Mouse (Mus musculus) limb, embryonic 10.5 days (tissue): ENCODE measurements around the gene Scube1. TPM values are rescaled to one million over a fixed set of nuclear protein-coding genes. Genes with fewer than 3 reads are reported as not detected.

Source experiments
- DNase-seq: peaks from one replicate; pipeline ENCODE4 v3.0.0-alpha.2; 2017; ENCODE audit warnings: low spot score
- H3K27ac ChIP-seq: fragments of 300-500 bp; sonication (generic); 2 replicates; pipeline ENCODE4 v1.5.1; 2016; ENCODE audit warnings: mild to moderate bottlenecking
- H3K27me3 ChIP-seq: fragments of 300-500 bp; sonication (generic); 2 replicates; pipeline ENCODE4 v1.6.1; 2016; ENCODE audit warnings: low read depth, mild to moderate bottlenecking; ENCODE audit not compliant: poor library complexity, severe bottlenecking
- H3K36me3 ChIP-seq: fragments of 300-500 bp; sonication (generic); 2 replicates; pipeline ENCODE4 v1.6.1; 2016; ENCODE audit warnings: mild to moderate bottlenecking, moderate library complexity
- H3K4me1 ChIP-seq: fragments of 300-500 bp; sonication (generic); 2 replicates; pipeline ENCODE4 v1.6.1; 2016
- H3K4me3 ChIP-seq: fragments of 300-500 bp; sonication (generic); 2 replicates; pipeline ENCODE4 v1.5.1; 2016; ENCODE audit warnings: mild to moderate bottlenecking, moderate library complexity
- H3K9me3 ChIP-seq: fragments of 300-500 bp; sonication (generic); replicated peaks from 2 replicates; pipeline ENCODE4 v1.6.1; 2016; ENCODE audit warnings: mild to moderate bottlenecking
- WGBS: fragments of 180-500 bp; shearing (Covaris S2); methylation state at CpG from one replicate; pipeline ENCODE4 v1.1.7; 2016; 5-methylcytosine and 5-hydroxymethylcytosine counted together
- polyA plus RNA-seq: library from polyadenylated mRNA; unstranded; fragments of >200 nt; fragmentation: Nextera tagmentation; extraction: Ambion mirVana; gene quantifications from 2 replicates; pipeline ENCODE4 v1.2.1, GENCODE M21; 2016

The Scube1 gene
- polyA plus RNA-seq, 1 experiment from 2014 or later = 124 TPM

DNA sequence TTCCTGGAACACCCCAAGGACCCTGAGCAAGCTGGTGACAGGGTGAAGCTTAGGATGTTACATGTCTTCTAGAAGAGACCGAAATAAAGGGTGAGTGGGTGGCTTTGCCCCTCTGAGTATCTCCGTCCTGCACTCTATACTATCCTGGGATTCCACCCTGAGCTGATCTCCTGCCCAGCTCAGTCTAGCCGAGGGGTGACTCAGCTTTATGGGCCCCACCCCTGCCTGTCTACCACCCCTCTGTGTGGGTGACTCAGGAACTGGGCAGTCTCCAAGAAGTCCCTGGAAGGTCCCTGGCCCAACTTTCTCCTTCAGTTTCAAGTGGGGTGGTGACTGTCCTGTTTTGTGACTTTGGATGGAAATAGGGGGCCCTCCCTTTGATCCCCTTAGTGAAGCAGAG, 159.4 kb downstream of the Scube1 start:
- no peaks in the 10 kb centered on the region for H3K36me3 ChIP-seq
- no peak for DNase-seq
- peaks cover 28% of the 10 kb centered on the region for H3K4me1 ChIP-seq
- no peaks in the 10 kb centered on the region for H3K9me3 ChIP-seq
- no peak overlapping the region for H3K4me3 ChIP-seq
- H3K27me3 ChIP-seq = no peaks in the 10 kb centered on the region
- WGBS = 90% methylated on average over 3 of the region's 3 CpGs
- 0 out of 2 replicates have a peak overlapping the region, but pooled peaks have one; percentile 10 for H3K27ac ChIP-seq

GRCm38 (mm10) chr15:83563857-83564651, 160.8 kb downstream of the Scube1 start:
- peak overlapping the region; percentile 64 for H3K4me3 ChIP-seq
- WGBS = 3% methylated on average over 27 of the region's 27 CpGs
- H3K27ac ChIP-seq = peak overlapping the region; percentile 87
- H3K9me3 ChIP-seq = no peaks in the 10 kb centered on the region
- H3K27me3 ChIP-seq = no peaks in the 10 kb centered on the region
- H3K4me1 ChIP-seq = peaks cover 28% of the 10 kb centered on the region
- H3K36me3 ChIP-seq = no peaks in the 10 kb centered on the region
- peak; percentile 69 for DNase-seq

DNA sequence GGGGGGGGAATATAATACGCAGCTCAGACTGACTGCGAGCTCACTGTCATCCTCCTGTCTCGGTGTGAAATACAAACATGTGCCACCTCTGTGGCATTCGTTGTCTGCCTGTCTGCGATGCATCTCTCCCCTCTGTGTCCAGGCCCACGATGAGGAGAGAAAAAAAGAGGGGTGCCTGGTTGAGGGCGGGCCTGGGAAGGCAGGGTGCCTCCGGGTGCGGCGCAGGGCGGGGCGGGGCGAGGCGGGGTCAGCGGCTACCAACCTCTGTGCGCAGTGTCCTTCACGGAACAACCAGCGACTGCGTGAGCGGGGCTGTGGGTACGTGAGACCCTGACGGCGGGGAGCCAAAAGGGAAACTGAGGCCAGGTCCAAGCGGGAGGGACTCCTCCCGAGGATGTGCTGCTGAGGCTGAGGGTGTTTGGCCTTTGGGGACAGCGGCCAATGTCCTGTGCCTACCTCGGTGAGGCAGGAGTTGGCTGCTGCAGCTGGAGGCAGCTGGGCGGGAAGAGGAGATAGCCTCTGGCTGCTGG, 161.4 kb downstream of the Scube1 start, which contains the start of the genes Tspo and Mcat:
Tspo (plus strand) TSS at position 266 of the 530 bp plus-strand sequence.
Mcat (minus strand) TSS at position 461 of the 530 bp plus-strand sequence.
- H3K36me3 ChIP-seq = no peaks in the 10 kb centered on the region
- no peaks in the 10 kb centered on the region for H3K9me3 ChIP-seq
- 4% methylated on average over 28 of the region's 28 CpGs for WGBS
- peaks cover 28% of the 10 kb centered on the region for H3K4me1 ChIP-seq
- peak within 1 kb of the TSS; percentile 64 for H3K4me3 ChIP-seq
- no peak for DNase-seq
- peak within 1 kb of the TSS; percentile 87 for H3K27ac ChIP-seq
- no peaks in the 10 kb centered on the region for H3K27me3 ChIP-seq

GRCm38 (mm10) chr15:83562626-83563270, 162.1 kb downstream of the Scube1 start:
- H3K4me1 ChIP-seq = peaks cover 28% of the 10 kb centered on the region
- peak overlapping the region; percentile 64 for H3K4me3 ChIP-seq
- no peaks in the 10 kb centered on the region for H3K9me3 ChIP-seq
- peak; percentile 63 for DNase-seq
- 38% methylated on average over 15 of the region's 15 CpGs for WGBS
- no peaks in the 10 kb centered on the region for H3K27me3 ChIP-seq
- H3K36me3 ChIP-seq = no peaks in the 10 kb centered on the region
- H3K27ac ChIP-seq = peak overlapping the region; percentile 87; the same call in 1 of the 2 replicates

DNA sequence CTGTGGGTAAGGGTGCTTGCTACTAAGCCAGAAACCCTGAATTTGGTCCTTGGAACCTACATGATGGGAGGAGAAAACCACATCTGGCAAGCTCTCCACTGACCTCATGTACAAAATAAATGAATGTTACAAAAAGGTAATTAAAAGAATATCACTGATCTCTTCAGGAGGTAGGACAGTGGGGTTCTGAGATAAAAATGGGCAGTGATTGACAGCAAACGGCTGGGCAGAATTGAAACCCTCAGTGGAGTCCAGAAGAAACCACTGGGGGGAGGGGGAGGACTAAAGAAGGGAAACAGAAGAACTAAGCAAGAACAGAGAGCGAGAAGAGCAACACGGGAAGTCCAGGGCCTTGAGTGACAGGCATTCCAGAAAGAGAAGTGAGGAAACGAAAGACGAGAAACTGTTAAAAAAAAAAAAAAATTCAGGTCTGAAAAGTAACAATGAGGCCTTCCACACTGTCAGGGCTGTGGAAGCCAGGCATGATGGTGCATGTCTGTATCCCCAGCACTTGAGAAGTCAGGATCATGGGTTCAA, 163.8 kb downstream of the Scube1 start:
- no peaks in the 10 kb centered on the region for H3K27me3 ChIP-seq
- H3K4me1 ChIP-seq = peaks cover 28% of the 10 kb centered on the region
- no peaks in the 10 kb centered on the region for H3K36me3 ChIP-seq

DNA sequence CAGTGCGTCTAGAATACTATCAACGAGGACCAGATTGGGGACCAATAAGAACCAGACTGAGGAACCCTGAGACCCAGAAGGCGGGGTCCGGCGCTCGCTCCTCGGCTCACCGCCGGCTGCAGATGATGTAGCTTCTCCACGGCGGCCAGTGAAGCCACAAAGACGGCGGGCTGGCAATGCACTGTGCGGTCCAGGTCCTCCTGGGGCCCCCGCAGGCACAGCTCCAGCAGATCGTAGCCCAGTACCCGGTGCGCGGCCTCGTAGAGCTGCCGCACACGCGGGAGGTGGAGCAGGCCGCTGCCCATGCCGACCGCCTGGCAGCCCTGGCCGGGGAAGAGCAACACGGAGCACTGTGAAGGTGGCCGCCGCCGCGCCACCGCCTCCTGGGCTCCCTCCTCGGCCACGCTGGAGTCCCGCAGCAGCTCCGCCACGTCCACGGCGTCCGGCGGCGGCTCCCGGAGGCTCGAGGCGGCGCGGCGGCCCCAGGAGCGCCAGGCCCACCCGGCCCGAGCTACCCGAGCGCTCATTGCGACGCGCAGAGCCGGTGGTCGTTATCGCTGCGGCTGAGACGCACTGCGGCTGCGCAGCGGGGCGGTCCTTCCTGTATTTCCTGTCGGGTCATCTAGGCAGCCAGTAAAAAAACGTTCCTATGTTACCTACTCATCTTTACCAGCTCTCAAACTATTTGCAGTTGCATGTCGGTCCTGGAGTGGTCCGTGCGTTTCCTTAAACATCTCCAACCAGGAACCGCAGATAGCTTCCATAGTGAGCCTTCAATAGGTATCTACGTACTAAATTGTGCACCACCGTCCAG, 169.5 kb downstream of the Scube1 start:
- Histone ChIP-seq H3K27ac (peak overlapping the region; percentile 96), H3K27me3 (no peaks in the 10 kb centered on the region), H3K9me3 (no peaks in the 10 kb centered on the region), H3K36me3 (peaks cover 34% of the 10 kb centered on the region), H3K4me3 (peak overlapping the region; percentile 74), H3K4me1 (peaks cover 14% of the 10 kb centered on the region; the same call in 1 of the 2 replicates)
- under 1% methylated on average over 74 of the region's 74 CpGs for WGBS
- peak; percentile 93 for DNase-seq

More for the DNA sequence above, 163.8 kb downstream of the Scube1 start:
- no peaks in the 10 kb centered on the region for H3K9me3 ChIP-seq
- WGBS = 74% methylated on average over 5 of the region's 5 CpGs
- H3K27ac ChIP-seq = no peak overlapping the region
- H3K4me3 ChIP-seq = no peak overlapping the region
- DNase-seq = no peak

Other genes with a start within 250 kb of the Scube1 start
- gene Ttll1, start 214.1 kb downstream of the Scube1 start, polyA plus RNA-seq = 22.0 and 25.8 TPM in 2 replicates
- 1.7 and 2.6 TPM in 2 replicates for gene Bik, start 198.2 kb downstream of the Scube1 start, polyA plus RNA-seq
- 56.8 and 60.5 TPM in 2 replicates for gene Tspo, start 161.4 kb downstream of the Scube1 start, polyA plus RNA-seq
- gene Mcat, start 161.2 kb downstream of the Scube1 start, polyA plus RNA-seq = 50.8 and 54.1 TPM in 2 replicates
- 63.8 and 71.0 TPM in 2 replicates for gene Ttll12, start 129.9 kb downstream of the Scube1 start, polyA plus RNA-seq
- gene Mpped1, start 54.4 kb upstream of the Scube1 start, polyA plus RNA-seq = 2.4 and 3.8 TPM in 2 replicates